Mouse (Mus musculus) limb, embryonic 12.5 days (tissue): ENCODE results near the gene Ces2a. TPM values are rescaled to one million over a fixed set of nuclear protein-coding genes. Genes with fewer than 3 reads are reported as not detected.

ENCODE experiments used
- ATAC-seq: fragments of 200-750 bp; cut with Nextera tagmentation; 2 replicates; pipeline ENCODE4 v1.8.0; 2017; ENCODE audit warnings: low read depth, moderate TSS enrichment; ENCODE audit not compliant: insufficient number of reproducible peaks, insufficient read depth, low FRiP score, low TSS enrichment
- H3K27ac ChIP-seq: fragments of 300-500 bp; sonication (generic); 2 replicates; pipeline ENCODE4 v1.5.1; 2016; ENCODE audit warnings: mild to moderate bottlenecking, moderate library complexity
- H3K27me3 ChIP-seq: fragments of 300-500 bp; sonication (generic); 2 replicates; pipeline ENCODE4 v1.6.1; 2016; ENCODE audit warnings: mild to moderate bottlenecking, moderate library complexity
- H3K36me3 ChIP-seq: fragments of 300-500 bp; sonication (generic); 2 replicates; pipeline ENCODE4 v1.6.1; 2016; ENCODE audit warnings: mild to moderate bottlenecking, moderate library complexity
- H3K4me1 ChIP-seq: fragments of 300-500 bp; sonication (generic); replicated peaks from 2 replicates; pipeline ENCODE4 v1.6.1; 2016
- H3K4me2 ChIP-seq: fragments of 300-500 bp; sonication (generic); 2 replicates; pipeline ENCODE4 v1.6.1; 2016; ENCODE audit warnings: mild to moderate bottlenecking, moderate library complexity
- H3K4me3 ChIP-seq: fragments of 300-500 bp; sonication (generic); replicated peaks from 2 replicates; pipeline ENCODE4 v1.5.1; 2016; ENCODE audit warnings: mild to moderate bottlenecking
- H3K9ac ChIP-seq: fragments of 300-500 bp; sonication (generic); replicated peaks from 2 replicates; pipeline ENCODE4 v1.6.1; 2016; ENCODE audit warnings: mild to moderate bottlenecking, moderate library complexity
- H3K9me3 ChIP-seq: fragments of 300-500 bp; sonication (generic); 2 replicates; pipeline ENCODE4 v1.6.1; 2016; ENCODE audit warnings: mild to moderate bottlenecking, moderate library complexity
- WGBS: fragments of 180-500 bp; shearing (Covaris S2); methylation state at CpG from one replicate; pipeline ENCODE4 v1.1.7; 2016; 5-methylcytosine and 5-hydroxymethylcytosine counted together
- microRNA-seq: library from miRNA; unstranded; fragments of <30 nt; microRNA quantifications from one replicate; pipeline ENCODE4, GENCODE M21; 2017
- polyA plus RNA-seq: library from polyadenylated mRNA; unstranded; fragments of >200 nt; fragmentation: Nextera tagmentation; extraction: Ambion mirVana; gene quantifications from 2 replicates; pipeline ENCODE4 v1.2.1, GENCODE M21; 2016

The Ces2a gene
- polyA plus RNA-seq, 1 experiment from 2014 or later: not detected

GRCm38 (mm10) chr8:104761126-104761525, 27.3 kb downstream of the Ces2a start:
- 83% methylated on average over 4 of the region's 4 CpGs for whole genome bisulfite sequencing
- Histone ChIP-seq H3K27ac (no peak overlapping the region), H3K9ac (no peak overlapping the region), H3K4me2 (no peak overlapping the region), H3K4me3 (no peak overlapping the region), H3K4me1 (no peaks in the 10 kb centered on the region), H3K9me3 (no peaks in the 10 kb centered on the region), H3K36me3 (no peaks in the 10 kb centered on the region), H3K27me3 (no peaks in the 10 kb centered on the region)
- ATAC-seq: no peak

- WGBS: 80% methylated on average over 4 of the region's 4 CpGs
- H3K4me1 ChIP-seq: no peaks in the 10 kb centered on the region
- H3K4me3 ChIP-seq: no peak overlapping the region
- no peaks in the 10 kb centered on the region for H3K36me3 ChIP-seq
- no peak overlapping the region for H3K27ac ChIP-seq
- H3K4me2 ChIP-seq: no peak overlapping the region
- no peaks in the 10 kb centered on the region for H3K9me3 ChIP-seq
- ATAC-seq: no peak
- H3K9ac ChIP-seq: no peak overlapping the region
- no peaks in the 10 kb centered on the region for H3K27me3 ChIP-seq
Measured at GRCm38 (mm10) chr8:104766485-104766884, 32.7 kb downstream of the Ces2a start.

- ATAC-seq: no peak
- Histone ChIP-seq H3K4me1 (no peaks in the 10 kb centered on the region), H3K4me2 (no peak overlapping the region), H3K4me3 (no peak overlapping the region), H3K9me3 (no peaks in the 10 kb centered on the region), H3K36me3 (no peaks in the 10 kb centered on the region), H3K27me3 (no peaks in the 10 kb centered on the region), H3K9ac (no peak overlapping the region), H3K27ac (no peak overlapping the region)
- 91% methylated on average over 3 of the region's 3 CpGs for WGBS
Measured at GRCm38 (mm10) chr8:104770365-104770764, 36.6 kb downstream of the Ces2a start.

GRCm38 (mm10) chr8:104787049-104787448, 53.2 kb downstream of the Ces2a start:
- Histone ChIP-seq H3K9ac (no peak overlapping the region), H3K4me1 (no peaks in the 10 kb centered on the region), H3K27ac (no peak overlapping the region), H3K36me3 (no peaks in the 10 kb centered on the region), H3K4me3 (no peak overlapping the region), H3K27me3 (no peaks in the 10 kb centered on the region), H3K4me2 (no peak overlapping the region), H3K9me3 (peaks cover 3% of the 10 kb centered on the region; the same call in 1 of the 2 replicates)
- WGBS: 51% methylated on average over 1 of the region's 1 CpGs
- ATAC-seq: no peak

GRCm38 (mm10) chr8:104788929-104789328, 55.1 kb downstream of the Ces2a start:
- H3K27me3 ChIP-seq: no peaks in the 10 kb centered on the region
- no peaks in the 10 kb centered on the region for H3K36me3 ChIP-seq
- no peaks in the 10 kb centered on the region for H3K9me3 ChIP-seq
- 74% methylated on average over 2 of the region's 2 CpGs for WGBS
- no peak overlapping the region for H3K4me2 ChIP-seq
- no peak overlapping the region for H3K4me3 ChIP-seq
- no peak overlapping the region for H3K27ac ChIP-seq
- H3K9ac ChIP-seq: no peak overlapping the region
- ATAC-seq: no peak
- no peaks in the 10 kb centered on the region for H3K4me1 ChIP-seq

GRCm38 (mm10) chr8:104789886-104790680, 56.3 kb downstream of the Ces2a start:
- H3K36me3 ChIP-seq: no peaks in the 10 kb centered on the region
- no peak overlapping the region for H3K27ac ChIP-seq
- ATAC-seq: no peak
- no peak overlapping the region for H3K4me2 ChIP-seq
- WGBS: 62% methylated on average over 3 of the region's 3 CpGs
- H3K27me3 ChIP-seq: no peaks in the 10 kb centered on the region
- H3K4me1 ChIP-seq: no peaks in the 10 kb centered on the region
- no peaks in the 10 kb centered on the region for H3K9me3 ChIP-seq
- no peak overlapping the region for H3K4me3 ChIP-seq
- no peak overlapping the region for H3K9ac ChIP-seq

Small RNA genes lying within 50 kb of the gene (microRNA-seq; reads per million reads assigned to microRNA genes)
- not detected for gene Gm44328

Other genes with a start within 250 kb of the Ces2a start
- 0.28 and 0.70 TPM in 2 replicates for gene Terb1, start 224.1 kb upstream of the Ces2a start, polyA plus RNA-seq
- 135 and 138 TPM in 2 replicates for gene Nae1, start 199.4 kb upstream of the Ces2a start, polyA plus RNA-seq
- gene Car7, start 199.3 kb upstream of the Ces2a start, polyA plus RNA-seq: 0.76 and 1.5 TPM in 2 replicates
- 13.3 and 14.7 TPM in 2 replicates for gene Pdp2, start 142.6 kb upstream of the Ces2a start, polyA plus RNA-seq
- gene Cdh16, start 109.6 kb upstream of the Ces2a start, polyA plus RNA-seq: not detected in 2 replicates
- gene Rrad, start 102.7 kb upstream of the Ces2a start, polyA plus RNA-seq: 10.4 and 11.2 TPM in 2 replicates
- gene Ciao2b, start 92.0 kb upstream of the Ces2a start, polyA plus RNA-seq: 88.6 and 90.2 TPM in 2 replicates
- gene Ces2b, start 97.6 kb downstream of the Ces2a start, polyA plus RNA-seq: 0.17 TPM in 1 of 2 replicates, not detected in the other
- gene Ces2c, start 113.1 kb downstream of the Ces2a start, polyA plus RNA-seq: not detected in 2 replicates
- gene Ces2e, start 192.3 kb downstream of the Ces2a start, polyA plus RNA-seq: not detected in 2 replicates
- gene Ces2f, start 213.4 kb downstream of the Ces2a start, polyA plus RNA-seq: not detected in 2 replicates
- gene Ces2g, start 227.7 kb downstream of the Ces2a start, polyA plus RNA-seq: not detected in 2 replicates